Mouse (Mus musculus) left cerebral cortex, adult 2 months (tissue): ENCODE results near the gene Urm1. TPM values are rescaled to one million over a fixed set of nuclear protein-coding genes. Genes with fewer than 3 reads are reported as not detected.
A peak's percentile ranks its signal among the peaks of the same experiment; 100 is the strongest.
"Not testable (repeated sequence)": the region's sequence is repeated elsewhere in the genome, so short reads cannot be mapped to it uniquely, and the experiment has no call there.

Experiments used
- DNase-seq, 2 experiments: peaks; one replicate each; pipeline ENCODE4 v3.0.0; 2021 to 2022; ENCODE audit warnings: low spot score in 2 of 2, mixed read lengths in 1 of 2; ENCODE audit errors: extremely low spot score in 1 of 2
- H3K27ac ChIP-seq: fragments of 200-600 bp; 2 replicates; pipeline ENCODE4 v1.8.1; 2022
- H3K4me3 ChIP-seq: fragments of 200-600 bp; 2 replicates; pipeline ENCODE4 v1.8.1; 2022
- CTCF ChIP-seq: fragments of 200-600 bp; IDR thresholded peaks from 2 replicates; pipeline ENCODE4 v1.8.1; 2022; ENCODE audit warnings: antibody characterized with exemption, mild to moderate bottlenecking, moderate library complexity
- intact Hi-C: fragments of 180-260 bp; cut with DNase I; formaldehyde crosslinking; loops from one replicate; pipeline ENCODE4 v1.15.1; 2025
- microRNA-seq, 2 experiments: library from miRNA; unstranded; fragments of <30 nt; microRNA quantifications; one replicate each; pipeline ENCODE4 v1.2.0; 2021
- total RNA-seq, 2 experiments: library from RNA; stranded (reverse); gene quantifications; 2 replicates each; pipeline ENCODE4 v1.2.3; 2021

Gene Urm1
- total RNA-seq, 2 experiments from 2014 or later: 48.4 to 50.0 TPM

- H3K4me3 ChIP-seq: no peak overlapping the region
- no peak overlapping the region for H3K27ac ChIP-seq
- intact Hi-C loops: no loop called here
- DNase-seq: no peak
- no peak for TF ChIP-seq CTCF
Observed at GRCm38 (mm10) chr2:29873801-29874200, 53.9 kb downstream of the Urm1 start.

DNA sequence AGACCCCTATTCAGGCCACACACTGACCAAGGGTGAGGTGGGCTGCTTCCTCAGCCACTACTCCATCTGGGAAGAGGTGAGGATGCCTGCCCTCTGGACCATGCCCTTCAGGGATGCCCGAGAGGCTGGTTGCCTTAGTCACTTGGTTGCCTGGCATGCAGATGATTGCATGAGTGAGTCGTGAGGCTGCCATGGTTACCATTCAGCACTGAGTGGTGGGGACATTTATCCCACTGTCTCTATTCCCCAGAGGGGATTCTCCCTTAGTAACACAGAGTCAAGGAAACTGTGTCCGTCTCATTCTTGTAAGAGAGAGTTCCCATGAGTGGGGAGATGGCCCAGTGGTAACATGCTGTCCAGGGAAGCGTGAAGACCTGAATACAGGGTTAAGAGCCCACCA is 58.2 kb downstream of the Urm1 start:
- Histone ChIP-seq H3K27ac (no peak overlapping the region), H3K4me3 (no peak overlapping the region)
- TF ChIP-seq CTCF: no peak
- no peak for DNase-seq
- intact Hi-C loops: no loop called here

- intact Hi-C loops: no loop called here
- no peak overlapping the region for H3K27ac ChIP-seq
- DNase-seq: no peak
- H3K4me3 ChIP-seq: no peak overlapping the region
- TF ChIP-seq CTCF: no peak
Observed at GRCm38 (mm10) chr2:29879191-29879590, 59.3 kb downstream of the Urm1 start.

DNA sequence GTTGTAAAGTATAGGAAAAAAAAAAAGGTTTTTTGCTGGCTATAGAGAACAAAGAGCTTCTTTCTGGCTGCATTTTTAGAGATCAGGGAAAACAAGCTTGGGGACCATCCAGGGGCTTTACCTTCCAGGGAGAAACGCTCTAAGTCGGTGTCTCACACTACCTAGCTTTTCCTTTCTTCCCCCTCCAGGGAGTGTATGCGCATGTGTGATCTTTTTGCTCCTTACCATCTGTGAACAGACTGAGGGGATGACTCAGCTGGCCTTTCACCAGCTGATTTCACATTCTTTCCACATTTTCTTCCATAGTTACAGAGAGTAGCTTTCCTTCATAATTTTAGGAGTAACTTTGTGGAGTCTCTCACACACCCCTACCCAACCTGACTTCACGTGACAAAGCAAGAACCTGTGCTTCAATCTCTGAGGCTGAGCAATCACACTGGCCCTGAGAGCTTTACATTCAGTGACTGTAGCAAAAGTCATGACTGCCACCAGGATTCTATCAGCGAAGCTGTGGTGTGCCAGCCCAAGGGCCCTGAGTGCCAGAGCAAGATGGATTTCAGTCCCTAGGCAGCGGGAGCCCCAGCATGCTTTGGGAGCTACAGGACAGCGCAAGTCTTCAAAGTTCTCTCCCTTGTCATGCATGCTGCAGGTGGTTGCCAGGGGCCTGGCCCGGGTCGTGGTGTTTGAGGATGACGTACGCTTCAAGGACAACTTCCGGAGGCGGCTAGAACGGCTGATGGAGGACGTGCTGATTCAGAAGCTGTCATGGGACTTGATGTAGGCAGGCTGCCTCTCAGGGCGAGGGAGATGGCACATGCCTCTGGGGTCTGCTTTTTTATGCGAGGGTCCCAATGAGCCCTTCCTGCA is 60.3 kb downstream of the Urm1 start:
- DNase-seq: no peak
- no peak for TF ChIP-seq CTCF
- intact Hi-C loops: no loop called here
- Histone ChIP-seq H3K27ac (0 out of 2 replicates have a peak overlapping the region, but pooled peaks have one; percentile 40), H3K4me3 (no peak overlapping the region)

- intact Hi-C loops, DNase-seq, H3K4me3 ChIP-seq, H3K27ac ChIP-seq: not testable (repeated sequence)
- peak; percentile 31 for TF ChIP-seq CTCF
Observed at GRCm38 (mm10) chr2:29886659-29887292, 66.9 kb downstream of the Urm1 start.

GRCm38 (mm10) chr2:29889066-29889944 is 69.4 kb downstream of the Urm1 start, which contains the start of gene Odf2:
TSS of gene Odf2 (plus strand) at chr2:29889221.
- intact Hi-C loops: loop anchor here (1.0 kb wide), 1 partner anchor 20 kb away; the partner anchor contains the start of gene Cercam
- TF ChIP-seq CTCF: no peak

DNA sequence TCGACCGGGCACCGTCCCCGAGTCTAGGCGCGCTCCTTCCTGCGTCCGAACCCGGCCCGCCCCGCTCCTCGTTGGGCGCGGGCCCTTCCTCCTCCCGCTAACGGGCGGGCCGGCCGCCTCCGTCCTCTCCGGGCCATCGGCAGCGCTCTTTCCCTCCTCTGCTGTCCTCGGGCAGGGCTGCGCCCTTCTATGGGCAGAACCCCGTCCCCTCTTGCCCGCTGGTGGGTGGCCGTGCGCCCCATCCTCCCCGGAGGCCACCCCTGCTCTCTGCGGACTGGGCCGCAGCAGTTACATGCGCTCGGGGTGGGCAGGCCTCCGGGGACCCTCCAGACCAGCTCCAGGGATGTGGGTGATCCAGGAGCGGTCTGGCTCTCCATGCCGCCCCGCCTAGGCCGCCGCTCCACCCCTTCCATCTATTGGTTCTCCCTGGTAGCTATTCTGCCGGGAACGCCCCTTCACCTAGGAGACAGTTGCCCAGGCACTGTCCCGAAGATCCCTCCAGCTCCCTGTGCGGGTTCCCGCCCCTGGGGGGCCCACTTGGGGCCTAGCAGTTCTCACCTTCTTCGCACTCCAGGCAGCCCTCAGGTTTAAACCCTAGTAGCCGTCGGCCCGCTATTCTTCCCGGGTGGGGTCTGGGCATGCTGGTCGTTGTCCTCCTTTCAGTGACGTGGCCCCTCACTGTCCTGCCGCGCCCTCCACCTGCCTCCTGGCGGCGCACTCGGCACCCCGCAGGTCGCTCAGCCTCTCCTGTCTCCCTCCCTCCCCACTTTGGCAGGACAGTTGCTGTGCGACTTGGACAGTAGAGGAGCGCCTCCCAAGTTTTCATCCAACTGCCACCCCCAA is 70.3 kb downstream of the Urm1 start:
- Histone ChIP-seq H3K27ac (peak overlapping the region; percentile 70), H3K4me3 (peak overlapping the region; percentile 88)
- intact Hi-C loops: loop anchor here (1.0 kb wide), 1 partner anchor 21 kb away; the partner anchor contains the start of gene Cercam
- peak; percentile 40 for TF ChIP-seq CTCF
- DNase-seq: peak; percentile 75 to 82

More at GRCm38 (mm10) chr2:29889066-29889944, 69.4 kb downstream of the Urm1 start, which contains the start of gene Odf2:
- Histone ChIP-seq H3K4me3 (peak within 1 kb of the TSS; percentile 88), H3K27ac (peak within 1 kb of the TSS; percentile 90)
- peak; percentile 100 for DNase-seq

GRCm38 (mm10) chr2:29891773-29892172 is 71.9 kb downstream of the Urm1 start:
- no peak for DNase-seq
- intact Hi-C loops: no loop called here
- no peak overlapping the region for H3K4me3 ChIP-seq
- no peak overlapping the region for H3K27ac ChIP-seq
- TF ChIP-seq CTCF: no peak

Small RNA genes lying within 50 kb of the gene (microRNA-seq; reads per million reads assigned to microRNA genes)
- gene Mir219a-2 (0 reads per million in 2 experiments), gene Mir219b (0 reads per million in 2 experiments)

Other genes starting within 250 kb of the Urm1 start
- 100 to 1,000 TPM; 102 to 108 TPM for gene Rapgef1, start 200.4 kb upstream of the Urm1 start, total RNA-seq
- gene Gm13420, start 68.4 kb upstream of the Urm1 start, total RNA-seq: 1 to 10 TPM; 1.7 to 2.0 TPM
- gene Gm13547, start 60.8 kb upstream of the Urm1 start, total RNA-seq: not detected
- gene Coq4, start 32.6 kb upstream of the Urm1 start, total RNA-seq: 10 to 100 TPM; 28.8 to 30.1 TPM
- 10 to 100 TPM; 40.9 to 50.4 TPM for gene Trub2, start 31.6 kb upstream of the Urm1 start, total RNA-seq
- gene Slc27a4, start 17.4 kb upstream of the Urm1 start, total RNA-seq: 10 to 100 TPM; 74.7 to 80.7 TPM
- gene Cercam, start 49.1 kb downstream of the Urm1 start, total RNA-seq: 1 to 10 TPM; 5.9 to 8.6 TPM
- 100 to 1,000 TPM in 1 of 2 experiments, 10 to 100 TPM in 1; 97.9 to 101 TPM for gene Odf2, start 69.1 kb downstream of the Urm1 start, total RNA-seq
- gene Gle1, start 115.4 kb downstream of the Urm1 start, total RNA-seq: 10 to 100 TPM; 46.5 to 48.1 TPM
- gene Sptan1, start 145.5 kb downstream of the Urm1 start, total RNA-seq: 100 to 1,000 TPM; 878 to 928 TPM
- gene Wdr34, start 228.8 kb downstream of the Urm1 start, total RNA-seq: 10 to 100 TPM; 40.7 to 41.0 TPM
- gene Set, start 237.3 kb downstream of the Urm1 start, total RNA-seq: 100 to 1,000 TPM; 191 to 192 TPM